Mouse (Mus musculus): ENCODE data around the gene Sh3bp2. TPM values are rescaled to one million over a fixed set of nuclear protein-coding genes. Genes with fewer than 3 reads are reported as not detected.

Sh3bp2 gene
- polyA plus RNA-seq, 1 experiment from 2014 or later, result 6.1 TPM

- WGBS, result under 1% methylated on average over 47 of the region's 49 CpGs
- no peak for TF ChIP-seq CTCF (IDR thresholded peaks at IDR 0.05; ENCODE audit: low read depth)
- no peak overlapping the region; the same call in 1 of the 2 replicates for H3K27ac ChIP-seq (ENCODE audit: low read depth, low read length)
- H3K9me3 ChIP-seq (ENCODE audit: control insufficient read depth), result no peaks in the 10 kb centered on the region
- peaks cover 9% of the 10 kb centered on the region; the same call in 1 of the 2 replicates for H3K36me3 ChIP-seq (ENCODE audit: control insufficient read depth, insufficient read depth)
- H3K4me1 ChIP-seq (replicated peaks; ENCODE audit: control insufficient read depth, insufficient read depth, low read length), result peaks cover 3% of the 10 kb centered on the region; the same call in 1 of the 2 replicates
- H3K9ac ChIP-seq (ENCODE audit: low read depth, low read length), result peak overlapping the region; percentile 80
- peak overlapping the region; percentile 74 for H3K4me3 ChIP-seq (ENCODE audit: low read depth, low read length)
- peak overlapping the region; percentile 99 for H3K4me2 ChIP-seq (replicated peaks; ENCODE audit: low read depth)
- no peaks in the 10 kb centered on the region for H3K27me3 ChIP-seq (replicated peaks; ENCODE audit: control insufficient read depth, insufficient read depth, low read length)
- peak; percentile 68 for ATAC-seq
Observed at GRCm38 (mm10) chr5:34549483-34550221, 24.0 kb downstream of the Sh3bp2 start.

DNA sequence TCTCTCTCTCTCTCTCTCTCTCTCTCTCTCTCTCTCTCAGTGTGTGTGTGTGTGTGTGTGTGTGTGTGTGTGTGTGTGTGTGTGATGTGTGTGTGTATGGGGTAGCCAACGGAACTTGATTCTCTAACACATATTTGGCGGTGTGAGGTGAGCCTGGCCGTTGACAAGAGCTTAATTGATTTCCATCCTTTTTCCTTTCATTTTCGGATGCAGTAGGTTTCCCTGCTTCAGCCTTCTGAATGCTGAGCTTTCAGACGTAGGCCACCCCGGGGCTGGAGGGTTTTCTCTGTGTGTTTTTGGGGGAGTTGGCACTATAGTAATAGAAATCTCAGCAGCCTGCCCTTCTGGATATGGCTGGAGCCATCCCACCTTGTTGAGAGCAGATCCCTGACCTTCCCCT is 24.6 kb downstream of the Sh3bp2 start:
- peaks cover 11% of the 10 kb centered on the region for H3K36me3 ChIP-seq (ENCODE audit: control insufficient read depth, insufficient read depth)

GRCm38 (mm10) chr5:34551821-34552220 is 26.2 kb downstream of the Sh3bp2 start:
- H3K27me3 ChIP-seq (replicated peaks; ENCODE audit: control insufficient read depth, insufficient read depth, low read length), result peaks cover 7% of the 10 kb centered on the region; the same call in 1 of the 2 replicates
- no peak overlapping the region for H3K4me2 ChIP-seq (replicated peaks; ENCODE audit: low read depth)
- no peak overlapping the region for H3K27ac ChIP-seq (ENCODE audit: low read depth, low read length)
- no peaks in the 10 kb centered on the region for H3K9me3 ChIP-seq (ENCODE audit: control insufficient read depth)
- H3K4me3 ChIP-seq (ENCODE audit: low read depth, low read length), result no peak overlapping the region
- peaks cover 3% of the 10 kb centered on the region; the same call in 1 of the 2 replicates for H3K4me1 ChIP-seq (replicated peaks; ENCODE audit: control insufficient read depth, insufficient read depth, low read length)
- WGBS, result 93% methylated on average over 4 of the region's 4 CpGs
- TF ChIP-seq CTCF (IDR thresholded peaks at IDR 0.05; ENCODE audit: low read depth), result no peak
- H3K9ac ChIP-seq (ENCODE audit: low read depth, low read length), result no peak overlapping the region
- peaks cover 26% of the 10 kb centered on the region for H3K36me3 ChIP-seq (ENCODE audit: control insufficient read depth, insufficient read depth)
- ATAC-seq, result no peak

More for the DNA sequence above, 24.6 kb downstream of the Sh3bp2 start:
- TF ChIP-seq CTCF (IDR thresholded peaks at IDR 0.05; ENCODE audit: low read depth), result no peak
- Histone ChIP-seq H3K4me2 (replicated peaks; ENCODE audit: low read depth) (peak overlapping the region; percentile 99), H3K9me3 (ENCODE audit: control insufficient read depth) (no peaks in the 10 kb centered on the region), H3K4me3 (ENCODE audit: low read depth, low read length) (peak overlapping the region; percentile 74), H3K9ac (ENCODE audit: low read depth, low read length) (no peak overlapping the region), H3K27ac (ENCODE audit: low read depth, low read length) (no peak overlapping the region), H3K27me3 (replicated peaks; ENCODE audit: control insufficient read depth, insufficient read depth, low read length) (peaks cover 2% of the 10 kb centered on the region; the same call in 1 of the 2 replicates), H3K4me1 (replicated peaks; ENCODE audit: control insufficient read depth, insufficient read depth, low read length) (peaks cover 3% of the 10 kb centered on the region; the same call in 1 of the 2 replicates)
- WGBS, result 35% methylated on average over 6 of the region's 6 CpGs
- ATAC-seq, result no peak

GRCm38 (mm10) chr5:34563854-34564253 is 38.2 kb downstream of the Sh3bp2 start:
- no peak for ATAC-seq
- Histone ChIP-seq H3K4me3 (ENCODE audit: low read depth, low read length) (no peak overlapping the region), H3K27ac (ENCODE audit: low read depth, low read length) (no peak overlapping the region), H3K9me3 (ENCODE audit: control insufficient read depth) (no peaks in the 10 kb centered on the region), H3K9ac (ENCODE audit: low read depth, low read length) (no peak overlapping the region), H3K4me1 (replicated peaks; ENCODE audit: control insufficient read depth, insufficient read depth, low read length) (no peaks in the 10 kb centered on the region), H3K4me2 (replicated peaks; ENCODE audit: low read depth) (no peak overlapping the region), H3K27me3 (replicated peaks; ENCODE audit: control insufficient read depth, insufficient read depth, low read length) (no peaks in the 10 kb centered on the region), H3K36me3 (ENCODE audit: control insufficient read depth, insufficient read depth) (peaks cover 29% of the 10 kb centered on the region)
- TF ChIP-seq CTCF (IDR thresholded peaks at IDR 0.05; ENCODE audit: low read depth), result no peak
- WGBS, result 88% methylated on average over 1 of the region's 1 CpGs

- Histone ChIP-seq H3K4me3 (ENCODE audit: low read depth, low read length) (no peak overlapping the region), H3K4me1 (replicated peaks; ENCODE audit: control insufficient read depth, insufficient read depth, low read length) (no peaks in the 10 kb centered on the region), H3K9ac (ENCODE audit: low read depth, low read length) (no peak overlapping the region), H3K9me3 (ENCODE audit: control insufficient read depth) (no peaks in the 10 kb centered on the region), H3K4me2 (replicated peaks; ENCODE audit: low read depth) (no peak overlapping the region), H3K36me3 (ENCODE audit: control insufficient read depth, insufficient read depth) (peaks cover 25% of the 10 kb centered on the region), H3K27ac (ENCODE audit: low read depth, low read length) (no peak overlapping the region), H3K27me3 (replicated peaks; ENCODE audit: control insufficient read depth, insufficient read depth, low read length) (no peaks in the 10 kb centered on the region)
- ATAC-seq, result no peak
- 80% methylated on average over 4 of the region's 4 CpGs for WGBS
- no peak for TF ChIP-seq CTCF (IDR thresholded peaks at IDR 0.05; ENCODE audit: low read depth)
Observed at GRCm38 (mm10) chr5:34564291-34564690, 38.7 kb downstream of the Sh3bp2 start.

GRCm38 (mm10) chr5:34565545-34566283 is 40.1 kb downstream of the Sh3bp2 start:
- Histone ChIP-seq H3K36me3 (ENCODE audit: control insufficient read depth, insufficient read depth) (peaks cover 11% of the 10 kb centered on the region; the same call in 1 of the 2 replicates), H3K9me3 (ENCODE audit: control insufficient read depth) (no peaks in the 10 kb centered on the region), H3K4me3 (ENCODE audit: low read depth, low read length) (no peak overlapping the region), H3K27me3 (replicated peaks; ENCODE audit: control insufficient read depth, insufficient read depth, low read length) (no peaks in the 10 kb centered on the region), H3K4me1 (replicated peaks; ENCODE audit: control insufficient read depth, insufficient read depth, low read length) (no peaks in the 10 kb centered on the region), H3K4me2 (replicated peaks; ENCODE audit: low read depth) (no peak overlapping the region), H3K9ac (ENCODE audit: low read depth, low read length) (no peak overlapping the region), H3K27ac (ENCODE audit: low read depth, low read length) (peak overlapping the region; percentile 50)
- WGBS, result 49% methylated on average over 7 of the region's 7 CpGs
- TF ChIP-seq CTCF (IDR thresholded peaks at IDR 0.05; ENCODE audit: low read depth), result no peak
- ATAC-seq, result peak; percentile 31; the same call in 1 of the 2 replicates

Measured in intestine, postnatal 0 days (tissue).